Comparison of ENCODE assay signal across 8 mouse cellular contexts in the genomic region with DNA sequence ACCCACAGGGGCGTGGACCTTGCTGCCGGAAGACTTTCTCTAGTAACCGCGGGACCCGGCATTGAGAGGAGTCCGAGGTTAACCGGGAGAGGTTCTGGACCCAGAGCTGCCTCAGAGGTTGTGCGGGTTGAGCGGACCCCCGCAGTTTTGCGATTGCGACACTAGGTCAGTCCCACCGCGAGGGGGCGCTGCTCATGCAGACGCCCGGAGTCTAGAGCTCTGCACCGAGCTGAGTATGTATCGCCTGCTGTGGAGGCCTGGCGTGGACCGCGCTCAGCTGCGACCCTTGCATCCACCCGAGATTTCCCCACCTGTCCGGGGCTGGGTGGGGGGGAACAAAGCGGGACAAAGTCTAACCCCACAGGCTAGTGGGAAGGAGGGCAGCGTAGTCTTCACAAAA. TPM values are rescaled to one million over a fixed set of nuclear protein-coding genes. Genes with fewer than 3 reads are reported as not detected.
DNase-seq lines count a peak whose midpoint lies in the region; ATAC-seq and TF ChIP-seq lines count a peak whose summit lies in the region.

No protein-coding gene starts in this region.

- H3K9me3 ChIP-seq in hindbrain, postnatal 0 days (ENCODE audit: low read length), result no peaks in the 10 kb centered on the region

- intact Hi-C loops in left cerebral cortex, postnatal 36 days (cut with DNase I), result no loop called here

- no peak for TF ChIP-seq POLR2A in cortical plate, adult 2 months (IDR thresholded peaks at IDR 0.05; ENCODE audit: extremely low read depth, insufficient read depth, low read length)

- H3K27ac ChIP-seq in cortical plate, adult 2 months (ENCODE audit: insufficient read depth, low read length), result no peak overlapping the region
- no peak overlapping the region for H3K27ac ChIP-seq in hindbrain, postnatal 0 days

- 2% methylated on average over 27 of the region's 27 CpGs for WGBS in hindbrain, postnatal 0 days

- peak; percentile 55 for TF ChIP-seq CTCF in cortical plate, adult 2 months (IDR thresholded peaks at IDR 0.05; ENCODE audit: extremely low read depth, insufficient read depth, low read length)
- peak; percentile 89 for TF ChIP-seq CTCF in hindbrain, postnatal 0 days (IDR thresholded peaks at IDR 0.05; ENCODE audit: low read depth)

- peak overlapping the region; percentile 61 for H3K4me2 ChIP-seq in hindbrain, postnatal 0 days (ENCODE audit: low read depth, low read length)

- ATAC-seq in hindbrain, postnatal 0 days, result peak; percentile 92

- H3K4me3 ChIP-seq in cortical plate, adult 2 months (ENCODE audit: insufficient read depth, low read length), result no peak overlapping the region
- H3K4me3 ChIP-seq in hindbrain, postnatal 0 days (ENCODE audit: low read length), result peak overlapping the region; percentile 37

- H3K4me1 ChIP-seq in cortical plate, adult 2 months (ENCODE audit: control insufficient read depth, insufficient read depth, low read length), result no peaks in the 10 kb centered on the region
- no peaks in the 10 kb centered on the region for H3K4me1 ChIP-seq in hindbrain, postnatal 0 days (ENCODE audit: insufficient read depth, low read length)

- no peaks in the 10 kb centered on the region for H3K27me3 ChIP-seq in hindbrain, postnatal 0 days (ENCODE audit: insufficient read depth, low read length)

- H3K36me3 ChIP-seq in hindbrain, postnatal 0 days (ENCODE audit: insufficient read depth, low read length), result no peaks in the 10 kb centered on the region

- peak; percentile 56 for DNase-seq in adrenal gland, adult 2 months
- peak; percentile 85 for DNase-seq in gastrocnemius, postnatal 10 days
- peak; percentile 91 for DNase-seq in hindbrain, postnatal 0 days (ENCODE audit: low spot score)
- DNase-seq in left cerebral cortex, postnatal 36 days (ENCODE audit: low spot score in 2 of 2), result peak; percentile 35 to 41
- DNase-seq in mesoderm, embryonic 11.5 days (ENCODE audit: low read depth, low spot score), result peak; percentile 92
- DNase-seq in skeletal muscle tissue, adult 2 months (ENCODE audit: low read depth, low spot score), result peak; percentile 47
- DNase-seq in adipocyte (ENCODE audit: low spot score), result no peak

- H3K9ac ChIP-seq in hindbrain, postnatal 0 days (replicated peaks; ENCODE audit: low read length), result peak overlapping the region; percentile 50

RNA-seq across cellular contexts. Expression of a gene that starts 22.4 kb away (rescaled TPM):
- total RNA-seq in adrenal gland, adult 2 months (2021), result 10 to 100 TPM in 1 of 2 experiments, 1 to 10 TPM in 1; 5.0 to 13.1 TPM
- polyA plus RNA-seq in adrenal gland, adult 2 months (2012; rRNA removed), result 11.6 and 12.2 TPM in 2 replicates
- polyA plus RNA-seq in cortical plate, adult 2 months (2012; rRNA removed), result 0.93 and 1.1 TPM in 2 replicates
- total RNA-seq in gastrocnemius, postnatal 10 days (2021), result 10 to 100 TPM; 31.9 to 32.4 TPM
- total RNA-seq in hindbrain, postnatal 0 days (2014; rRNA removed), result 0.36 and 0.58 TPM in 2 replicates
- polyA plus RNA-seq in hindbrain, postnatal 0 days (2015; fragmentation: Nextera tagmentation; extraction: Ambion mirVana), result 0.99 and 1.9 TPM in 2 replicates
- 1 to 10 TPM in 1 of 2 experiments, under 1 TPM in 1; 0.54 to 1.2 TPM for total RNA-seq in left cerebral cortex, postnatal 36 days (2021)

RNA-seq across cellular contexts. Expression of a gene that starts 23.2 kb away (rescaled TPM):
- 1 to 10 TPM in 1 of 2 experiments, under 1 TPM in 1; 0.43 to 1.3 TPM for total RNA-seq in adrenal gland, adult 2 months (2021)
- 0.46 and 2.1 TPM in 2 replicates for polyA plus RNA-seq in adrenal gland, adult 2 months (2012; rRNA removed)
- 0.08 TPM in 2 replicates for polyA plus RNA-seq in cortical plate, adult 2 months (2012; rRNA removed)
- 1 to 10 TPM; 3.8 TPM for total RNA-seq in gastrocnemius, postnatal 10 days (2021)
- total RNA-seq in hindbrain, postnatal 0 days (2014; rRNA removed), result 0.21 TPM in 1 of 2 replicates, not detected in the other
- not detected in 2 replicates for polyA plus RNA-seq in hindbrain, postnatal 0 days (2015; fragmentation: Nextera tagmentation; extraction: Ambion mirVana)
- under 1 TPM in 1 of 2 experiments, not detected in 1; 0.07 TPM for total RNA-seq in left cerebral cortex, postnatal 36 days (2021)

RNA-seq across cellular contexts. Expression of a gene that starts 29.8 kb away (rescaled TPM):
- total RNA-seq in adrenal gland, adult 2 months (2021), result 100 to 1,000 TPM; 128 to 132 TPM
- 61.3 and 69.7 TPM in 2 replicates for polyA plus RNA-seq in adrenal gland, adult 2 months (2012; rRNA removed)
- 26.5 and 32.5 TPM in 2 replicates for polyA plus RNA-seq in cortical plate, adult 2 months (2012; rRNA removed)
- 100 to 1,000 TPM in 1 of 2 experiments, 10 to 100 TPM in 1; 96.3 to 130 TPM for total RNA-seq in gastrocnemius, postnatal 10 days (2021)
- 49.9 and 63.4 TPM in 2 replicates for total RNA-seq in hindbrain, postnatal 0 days (2014; rRNA removed)
- polyA plus RNA-seq in hindbrain, postnatal 0 days (2015; fragmentation: Nextera tagmentation; extraction: Ambion mirVana), result 54.8 and 55.7 TPM in 2 replicates
- 10 to 100 TPM; 24.4 to 29.0 TPM for total RNA-seq in left cerebral cortex, postnatal 36 days (2021)

RNA-seq across cellular contexts. Expression of a gene that starts 60.0 kb away (rescaled TPM):
- total RNA-seq in adrenal gland, adult 2 months (2021), result 10 to 100 TPM; 16.7 to 18.9 TPM
- polyA plus RNA-seq in adrenal gland, adult 2 months (2012; rRNA removed), result 13.2 and 15.3 TPM in 2 replicates
- 11.8 and 13.4 TPM in 2 replicates for polyA plus RNA-seq in cortical plate, adult 2 months (2012; rRNA removed)
- 1 to 10 TPM; 5.5 to 8.7 TPM for total RNA-seq in gastrocnemius, postnatal 10 days (2021)
- 10.9 and 11.6 TPM in 2 replicates for total RNA-seq in hindbrain, postnatal 0 days (2014; rRNA removed)
- polyA plus RNA-seq in hindbrain, postnatal 0 days (2015; fragmentation: Nextera tagmentation; extraction: Ambion mirVana), result 8.0 and 8.9 TPM in 2 replicates
- 10 to 100 TPM in 1 of 2 experiments, 1 to 10 TPM in 1; 4.9 to 14.3 TPM for total RNA-seq in left cerebral cortex, postnatal 36 days (2021)
